Mouse (Mus musculus): Measurements from ENCODE around the gene Uchl3. TPM values are rescaled to one million over a fixed set of nuclear protein-coding genes. Genes with fewer than 3 reads are reported as not detected.

Gene Uchl3
- total RNA-seq (2021) = 10 to 100 TPM; 61.7 to 64.5 TPM
- long read RNA-seq, experiment 1, partial matches to known transcripts = 2 of 80 reads
- long read RNA-seq, experiment 1, other reads (novel, unspliced or antisense) = 77 of 80 reads
- long read RNA-seq, experiment 2, partial matches to known transcripts = 3 of 146 reads
- long read RNA-seq, experiment 2, other reads (novel, unspliced or antisense) = 142 of 146 reads

- DNase-seq (ENCODE audit: low spot score in 2 of 2) = peak; percentile 98 to 99
Measured at GRCm38 (mm10) chr14:101653581-101654525, at the start of gene Uchl3. TSS of gene Uchl3 (plus strand) at chr14:101653967.

GRCm38 (mm10) chr14:101605843-101606242, 47.9 kb upstream of the Uchl3 start:
- no peak for DNase-seq (ENCODE audit: low spot score in 2 of 2)

DNA sequence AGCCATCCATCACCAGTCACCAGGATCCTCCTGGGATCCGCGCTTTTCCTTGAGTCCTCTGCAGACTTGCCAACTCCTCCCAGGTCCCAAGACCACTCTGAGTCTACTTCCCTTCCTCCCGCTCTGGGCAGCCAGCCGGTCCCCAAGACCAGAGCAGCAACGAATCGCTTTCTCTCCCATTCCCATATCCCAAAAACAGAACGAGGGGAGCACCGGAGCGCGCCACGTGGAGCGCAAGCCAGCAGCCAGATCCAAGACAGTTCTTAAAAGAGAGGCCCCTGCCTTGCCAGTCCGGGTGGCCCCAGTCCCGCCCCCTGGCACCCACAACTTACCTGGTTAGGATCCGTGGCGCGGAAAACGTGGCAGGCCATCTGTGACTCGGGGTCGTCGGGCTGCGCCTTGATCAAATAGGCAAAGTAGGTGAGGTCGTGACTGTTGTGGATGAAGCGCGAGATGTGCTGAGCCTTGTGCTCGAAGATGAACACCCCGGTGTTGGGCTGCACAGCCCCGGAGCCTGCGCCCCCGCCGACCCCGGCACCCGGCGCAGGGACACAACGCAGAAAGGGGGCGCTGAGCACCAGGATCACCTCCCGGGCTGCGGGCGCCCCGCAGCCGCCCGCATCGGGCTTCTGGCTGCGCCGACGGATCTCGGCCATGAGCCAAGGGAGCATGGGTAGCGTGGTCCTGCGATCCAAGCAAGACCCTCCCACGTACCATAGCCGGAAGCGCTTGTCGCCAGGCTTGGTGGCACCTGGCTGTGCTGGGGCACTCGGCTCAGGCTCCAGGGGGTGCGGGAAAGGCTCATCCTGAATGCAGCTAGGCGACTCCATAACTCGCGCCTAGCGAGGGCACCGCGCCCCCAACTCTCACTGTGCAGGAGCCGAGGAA, 45.9 kb upstream of the Uchl3 start:
- DNase-seq (ENCODE audit: low spot score in 2 of 2) = peak; percentile 10 to 47

DNA sequence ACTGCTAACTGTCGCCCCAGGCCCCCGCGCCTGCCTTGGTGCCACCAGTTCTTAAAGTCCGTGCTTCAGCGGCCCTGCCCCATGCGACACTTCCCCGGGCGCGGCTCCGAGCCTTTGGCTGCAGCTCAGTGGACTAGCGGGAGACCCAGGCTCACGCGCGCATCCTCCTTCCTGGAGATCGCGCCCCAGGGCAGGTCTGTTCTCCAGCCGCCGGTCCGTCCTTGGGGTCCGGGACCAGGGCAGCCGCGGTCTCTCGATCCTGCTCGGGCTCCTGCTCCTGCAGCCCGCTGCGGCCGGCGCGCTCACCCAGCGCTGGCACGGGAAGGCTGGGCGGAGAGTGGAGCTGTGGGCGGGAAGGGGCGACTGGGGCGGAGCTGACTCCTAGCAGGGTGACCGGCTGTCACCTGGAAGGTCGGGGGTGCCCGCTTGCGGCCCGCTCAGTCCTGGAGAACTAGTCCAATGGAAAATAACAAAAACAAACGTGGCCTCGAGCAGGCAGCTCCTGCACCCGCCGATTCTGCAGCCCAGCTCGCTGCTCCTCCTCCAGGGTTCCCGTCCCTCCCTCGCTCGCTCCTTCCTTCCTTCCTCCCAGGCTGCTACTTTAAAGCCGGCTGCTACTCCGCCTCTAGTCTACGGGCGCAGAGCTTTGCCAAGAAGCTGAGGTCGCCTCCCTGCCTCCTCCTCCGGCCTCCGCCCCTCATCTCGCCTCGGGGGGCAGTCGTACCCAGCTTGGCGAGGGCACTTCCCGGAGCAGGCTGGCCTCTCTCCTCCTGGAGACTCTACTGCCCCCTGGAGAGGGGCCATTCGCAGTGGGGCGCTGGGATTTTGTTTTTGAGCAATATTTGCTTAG, 45.0 kb upstream of the Uchl3 start, which contains the start of gene Tbc1d4:
TSS of gene Tbc1d4 (minus strand) at position 673 of the 850 bp plus-strand sequence.
- peak; percentile 61 to 64 for DNase-seq (ENCODE audit: low spot score in 2 of 2)

DNA sequence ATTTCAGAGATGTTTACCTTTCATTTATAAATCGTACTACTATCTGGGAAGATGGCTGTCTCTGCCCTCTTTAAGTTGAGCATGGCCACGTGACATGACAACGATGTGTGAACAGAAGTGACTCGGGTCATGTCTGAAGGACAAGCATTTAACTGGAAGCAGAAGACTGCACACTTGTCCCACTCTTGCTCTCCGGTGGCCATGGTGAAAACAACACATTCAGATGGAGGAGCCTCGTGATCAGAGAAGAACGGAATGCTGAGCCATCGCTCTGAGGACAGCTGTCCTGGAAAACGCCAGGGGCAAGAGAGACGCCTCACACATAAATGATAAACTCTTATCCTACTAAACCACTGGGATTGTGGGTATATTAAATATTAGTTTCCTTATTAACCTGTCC, 43.1 kb upstream of the Uchl3 start:
- DNase-seq (ENCODE audit: low spot score in 2 of 2) = no peak

DNA sequence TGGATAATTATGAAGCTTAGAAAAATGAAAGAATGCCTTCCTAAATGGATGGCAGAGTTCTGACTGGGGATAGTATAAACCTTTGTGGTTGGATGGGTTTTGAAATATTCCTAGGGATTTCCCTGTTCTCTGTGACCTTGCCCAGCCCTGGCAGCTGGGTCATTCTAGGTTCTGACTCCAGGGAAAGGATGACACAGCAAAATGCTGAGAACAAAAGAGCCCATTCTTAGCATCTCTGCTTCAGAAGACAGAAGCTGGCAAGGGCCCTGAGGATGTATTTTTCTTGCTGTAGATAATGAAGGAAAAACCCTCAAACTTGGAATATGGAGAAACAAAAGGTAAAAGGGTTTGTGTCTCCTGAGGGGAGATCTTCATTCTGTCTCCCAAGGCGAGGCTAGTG, 40.6 kb upstream of the Uchl3 start:
- no peak for DNase-seq (ENCODE audit: low spot score in 2 of 2)

DNA sequence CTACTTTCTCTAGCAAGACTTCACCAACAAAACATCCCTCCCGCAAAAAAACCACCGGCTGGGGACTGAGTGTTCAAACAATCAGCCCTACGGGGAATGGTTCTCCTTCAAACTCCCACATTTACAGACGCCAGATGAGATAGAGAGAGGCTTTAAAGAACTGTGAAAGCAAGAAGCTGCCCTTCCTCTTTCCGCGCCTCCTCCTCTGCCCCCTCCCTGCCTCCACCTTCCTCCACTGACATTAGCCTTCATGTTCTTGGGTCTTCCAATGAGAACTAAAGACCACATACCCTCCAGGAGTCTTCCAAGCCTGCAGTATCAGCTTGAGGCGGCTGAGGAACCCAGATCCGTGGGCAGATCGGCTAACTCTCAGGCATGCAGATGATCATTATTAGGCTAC, 37.6 kb upstream of the Uchl3 start:
- DNase-seq (ENCODE audit: low spot score in 2 of 2) = no peak

DNA sequence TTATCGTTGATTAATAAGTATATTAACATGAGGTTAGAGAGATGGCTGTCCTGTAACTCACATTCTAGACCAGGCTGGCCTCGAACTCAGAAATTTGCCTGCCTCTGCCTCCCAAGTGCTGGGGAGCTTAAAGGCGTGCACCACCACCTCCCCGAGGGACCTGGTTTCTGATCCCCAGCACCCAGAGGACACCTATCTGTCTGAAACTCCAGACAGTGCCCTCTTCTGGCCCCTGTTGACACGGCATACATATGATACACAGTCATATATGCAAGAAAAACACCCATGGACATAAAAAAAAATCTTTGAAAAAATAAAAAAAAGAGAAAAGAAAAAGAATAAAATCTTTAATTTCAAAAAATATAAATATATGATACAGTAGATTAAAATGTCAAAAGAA, 36.1 kb upstream of the Uchl3 start:
- no peak for DNase-seq (ENCODE audit: low spot score in 2 of 2)

DNA sequence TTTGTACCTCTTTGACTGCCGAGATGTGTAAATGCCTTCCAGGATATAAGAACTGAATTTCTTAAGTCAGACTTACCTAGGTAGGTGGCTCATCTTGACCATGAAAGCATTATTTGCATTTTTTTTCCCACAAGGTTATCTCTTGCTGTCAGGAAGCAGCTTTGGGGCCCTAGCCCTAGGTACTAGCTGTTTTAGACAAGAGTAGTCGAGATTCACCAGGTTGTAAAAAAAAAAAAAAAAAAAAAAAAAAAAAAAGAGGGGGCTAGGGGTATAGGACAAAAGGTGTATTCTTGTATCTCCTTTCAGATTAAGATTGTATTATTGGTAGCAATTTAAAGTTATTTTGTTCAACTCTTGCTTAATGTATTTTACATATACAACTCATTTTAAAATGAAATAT, 23.2 kb upstream of the Uchl3 start:
- no peak for DNase-seq (ENCODE audit: low spot score in 2 of 2)

GRCm38 (mm10) chr14:101635765-101636164, 18.0 kb upstream of the Uchl3 start:
- no peak for DNase-seq (ENCODE audit: low spot score in 2 of 2)

- DNase-seq (ENCODE audit: low spot score in 2 of 2) = no peak
Measured at GRCm38 (mm10) chr14:101637381-101637780, 16.4 kb upstream of the Uchl3 start.

- DNase-seq (ENCODE audit: low spot score in 2 of 2) = peak; percentile 92 to 95
Measured at GRCm38 (mm10) chr14:101640153-101640843, 13.5 kb upstream of the Uchl3 start, which contains the start of gene Commd6. TSS of gene Commd6 (minus strand) at chr14:101640686.

DNA sequence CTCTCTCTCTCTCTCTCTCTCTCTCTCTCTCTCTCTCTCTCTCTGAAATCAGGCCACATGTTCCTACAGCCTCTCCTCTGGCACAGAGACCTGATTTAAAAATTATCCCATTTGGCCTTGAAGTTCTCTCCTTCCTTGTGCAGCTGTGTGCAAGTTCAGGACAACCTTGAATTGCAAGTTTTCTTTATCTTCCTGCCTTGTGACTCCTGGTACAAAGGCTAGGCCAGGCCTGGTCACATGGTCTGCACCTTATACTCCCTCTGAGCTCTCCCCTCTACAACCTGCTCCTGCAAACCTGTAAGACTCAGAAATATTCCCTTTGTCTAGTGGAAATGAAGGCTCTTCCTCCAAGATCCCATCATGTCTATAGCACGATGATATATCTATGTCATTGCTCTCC, 8.8 kb upstream of the Uchl3 start:
- no peak for DNase-seq (ENCODE audit: low spot score in 2 of 2)

- no peak for DNase-seq (ENCODE audit: low spot score in 2 of 2)
Measured at GRCm38 (mm10) chr14:101650551-101650950, 3.2 kb upstream of the Uchl3 start.

- no peak for DNase-seq (ENCODE audit: low spot score in 2 of 2)
Measured at GRCm38 (mm10) chr14:101652571-101652970, 1.2 kb upstream of the Uchl3 start.

DNA sequence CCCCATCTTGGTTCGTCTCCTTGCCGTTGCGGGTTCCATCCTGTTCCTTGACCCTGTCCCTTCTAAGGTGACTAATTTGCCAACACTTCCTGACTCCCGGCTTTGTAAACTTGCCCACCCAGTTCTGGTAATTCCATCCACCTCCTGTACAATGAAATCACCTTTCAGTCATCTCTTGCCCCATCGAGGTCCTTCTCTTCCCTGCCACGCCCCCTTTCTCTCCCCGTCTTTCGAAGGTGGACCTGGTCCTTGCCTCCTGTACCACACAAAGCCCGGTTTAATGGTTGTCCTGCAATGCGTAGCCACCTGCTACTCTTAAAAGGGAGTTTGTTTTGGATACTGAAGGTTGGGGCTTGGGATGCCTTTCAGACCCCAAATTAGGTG, 751 bp downstream of the Uchl3 start:
- no peak for DNase-seq (ENCODE audit: low spot score in 2 of 2)

- no peak for DNase-seq (ENCODE audit: low spot score in 2 of 2)
Measured at GRCm38 (mm10) chr14:101656307-101656706, 2.5 kb downstream of the Uchl3 start.

DNA sequence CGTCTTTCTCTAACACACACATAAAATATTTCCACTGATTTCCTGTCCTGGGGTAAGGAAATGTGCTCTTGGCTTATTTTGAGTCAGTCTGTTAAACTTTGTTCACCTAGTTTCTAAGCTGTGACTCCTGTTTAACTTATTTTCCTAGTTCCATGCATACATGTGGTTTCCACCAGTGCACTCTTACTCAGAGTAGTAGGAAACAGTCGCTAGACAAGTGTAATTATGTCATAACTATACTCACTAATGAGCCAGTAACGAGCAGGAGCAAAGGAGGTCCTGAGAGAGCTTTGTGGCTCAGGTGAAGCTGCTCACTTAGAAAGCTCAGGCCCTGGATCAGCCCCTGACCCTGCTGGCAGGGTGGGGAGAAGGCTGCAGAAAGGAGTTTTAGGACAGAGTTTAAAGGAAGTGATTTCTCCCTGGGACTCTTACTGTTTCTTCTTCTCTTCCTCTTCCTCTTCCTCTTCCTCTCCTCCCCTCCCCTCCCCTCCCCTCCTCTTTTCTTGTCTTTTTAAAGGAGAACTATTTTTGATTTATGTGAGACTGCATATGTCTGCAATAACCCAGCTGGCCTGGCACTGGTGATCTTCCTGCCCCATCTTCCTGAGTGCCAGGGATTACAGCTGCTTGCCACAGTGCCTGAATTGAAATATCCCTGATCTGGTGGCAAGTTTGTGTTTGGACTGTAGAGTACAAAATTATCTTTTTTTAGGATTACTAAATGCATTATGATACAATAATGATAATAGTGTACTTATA, 8.1 kb downstream of the Uchl3 start:
- DNase-seq (ENCODE audit: low spot score in 2 of 2) = no peak

DNA sequence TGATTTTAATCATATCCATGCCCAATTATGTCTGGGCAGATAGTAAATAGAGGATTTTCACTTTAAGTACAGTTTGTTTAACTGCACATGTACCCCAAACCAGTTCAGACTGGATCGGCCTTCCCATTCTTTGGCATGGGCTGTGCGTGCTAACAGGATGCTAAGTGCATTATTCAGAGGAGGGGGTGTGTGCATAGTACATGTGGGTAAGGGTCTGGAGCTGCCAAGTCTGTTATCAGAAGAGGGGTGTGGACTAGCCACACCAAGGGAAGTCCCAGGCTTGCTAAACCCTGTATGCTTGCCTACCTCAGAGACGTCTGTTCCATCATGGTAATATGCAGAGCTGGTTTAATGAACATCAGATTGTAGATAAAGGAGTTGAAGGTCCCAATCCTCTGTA, 10.5 kb downstream of the Uchl3 start:
- no peak for DNase-seq (ENCODE audit: low spot score in 2 of 2)

Measured in layer of hippocampus, postnatal 14 days (tissue).